Mouse (Mus musculus) erythroblast, embryonic 14.5 days (primary cell): ENCODE measurements around the gene 3110009E18Rik.

ENCODE experiments used
- GATA1 ChIP-seq: IDR thresholded peaks from 2 replicates; pipeline ENCODE4 v1.6.1; 2012; ENCODE audit warnings: low read length, inconsistent platforms, mixed read lengths
- TAL1 ChIP-seq: IDR thresholded peaks from 3 replicates; pipeline ENCODE4 v1.6.1; 2012; ENCODE audit warnings: low read length, inconsistent platforms, mixed read lengths

DNA sequence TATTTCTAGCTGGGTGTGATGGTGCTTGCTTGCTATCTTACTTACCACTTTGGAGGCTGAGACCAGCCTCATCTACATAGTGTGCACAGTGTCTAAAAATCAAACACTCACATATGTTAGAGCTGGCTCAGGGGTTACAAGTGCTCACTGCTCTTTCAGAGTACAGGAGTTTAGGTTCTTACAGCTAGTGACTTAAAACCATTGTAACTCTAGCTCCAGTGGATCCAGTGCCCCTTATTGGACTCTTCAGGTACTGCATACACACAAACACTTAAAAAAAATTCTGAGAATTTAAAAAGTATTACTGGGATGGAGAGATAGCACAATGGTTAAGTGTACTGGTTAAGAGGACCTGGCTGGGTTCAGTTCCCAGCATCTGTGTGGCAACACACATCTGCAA, 26.0 kb downstream of the 3110009E18Rik start:
- no peak for TF ChIP-seq TAL1
- TF ChIP-seq GATA1 = no peak
